Mouse (Mus musculus): Measurements from ENCODE around the gene Arsg.

GRCm38 (mm10) chr11:109615286-109615685 lies 142.1 kb downstream of the Arsg start:
- no peak for TF ChIP-seq CTCF (IDR thresholded peaks at IDR 0.05; ENCODE audit: borderline replicate concordance, insufficient read depth, low read length)
- TF ChIP-seq POLR2A (IDR thresholded peaks at IDR 0.05; ENCODE audit: low read depth, low read length), result no peak

Data from embryonic fibroblast, embryonic 13.5 days (primary cell).